Mouse (Mus musculus) embryonic fibroblast, embryonic 13.5 days (primary cell): Measurements from ENCODE around the gene Tnpo3.

Source experiments
- CTCF ChIP-seq: IDR thresholded peaks from 2 replicates; pipeline ENCODE4 v1.5.1; 2011; ENCODE audit warnings: mild to moderate bottlenecking, control low read depth, low read length, moderate library complexity, borderline replicate concordance; ENCODE audit not compliant: insufficient read depth
- POLR2A ChIP-seq: IDR thresholded peaks from 2 replicates; pipeline ENCODE4 v1.6.1; 2011; ENCODE audit warnings: low read depth, mild to moderate bottlenecking, control low read depth, low read length, moderate library complexity

- TF ChIP-seq CTCF (no peak), POLR2A (no peak)
Observed at GRCm38 (mm10) chr6:29548086-29548485, 61.6 kb downstream of the Tnpo3 start.
